Mouse (Mus musculus): ENCODE measurements around the gene Akap4.

Akap4 gene

DNA sequence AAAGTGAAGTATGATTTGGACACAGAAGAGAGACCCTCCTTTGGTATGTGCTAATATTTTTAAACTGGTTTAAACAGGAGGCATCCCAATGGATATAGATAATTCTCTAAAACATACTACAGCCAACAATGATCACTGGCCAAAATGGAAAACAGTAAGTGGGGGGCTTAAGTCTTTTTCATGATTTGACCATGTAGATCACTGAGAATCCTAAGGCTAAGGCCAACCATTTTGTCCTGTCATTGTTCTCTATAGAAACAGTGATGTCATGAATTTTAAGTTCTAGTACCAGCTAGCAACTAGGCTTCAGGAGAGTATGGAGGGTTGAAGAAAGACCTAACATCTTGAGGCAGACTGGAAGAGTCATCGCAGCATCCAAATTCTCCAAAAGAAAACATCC is at the start of gene Akap4:
Gene Akap4, plus strand, starts transcription at position 301 of the 400 bp plus-strand sequence.
- DNase-seq = no peak

GRCm38 (mm10) chrX:7041519-7041918 is 25.8 kb upstream of the Akap4 start, which contains the start of gene Ccnb3:
Ccnb3 (minus strand) TSS chrX:7041619.
- no peak for DNase-seq

- DNase-seq = no peak
Observed at GRCm38 (mm10) chrX:7057056-7057455, 10.3 kb upstream of the Akap4 start.

DNA sequence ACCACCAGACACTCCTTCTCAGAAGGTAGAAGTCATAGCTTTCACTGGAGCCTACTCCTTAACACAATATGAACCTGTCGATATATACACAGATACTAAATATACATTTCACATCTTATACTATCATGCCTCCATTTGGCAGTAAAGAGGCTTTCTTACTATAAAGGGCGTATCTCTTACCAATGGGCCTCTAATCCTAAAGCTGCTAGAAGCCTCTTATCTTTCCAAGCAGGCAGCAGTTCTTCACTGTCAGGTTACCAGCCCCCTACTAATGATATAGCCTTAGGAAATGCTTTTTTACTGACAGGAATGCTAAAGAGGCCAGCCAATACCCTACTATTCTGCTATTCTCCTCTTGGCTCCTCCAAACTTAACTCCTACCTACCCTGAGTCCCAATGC is 9.7 kb upstream of the Akap4 start:
- no peak for DNase-seq

- DNase-seq = no peak
Observed at GRCm38 (mm10) chrX:7064109-7064508, 3.2 kb upstream of the Akap4 start.

- no peak for DNase-seq
Observed at GRCm38 (mm10) chrX:7068002-7068401, 683 bp downstream of the Akap4 start.

GRCm38 (mm10) chrX:7079820-7080429 is 12.6 kb downstream of the Akap4 start:
- DNase-seq = no peak

- no peak for DNase-seq
Observed at GRCm38 (mm10) chrX:7085878-7086277, 18.6 kb downstream of the Akap4 start.

DNA sequence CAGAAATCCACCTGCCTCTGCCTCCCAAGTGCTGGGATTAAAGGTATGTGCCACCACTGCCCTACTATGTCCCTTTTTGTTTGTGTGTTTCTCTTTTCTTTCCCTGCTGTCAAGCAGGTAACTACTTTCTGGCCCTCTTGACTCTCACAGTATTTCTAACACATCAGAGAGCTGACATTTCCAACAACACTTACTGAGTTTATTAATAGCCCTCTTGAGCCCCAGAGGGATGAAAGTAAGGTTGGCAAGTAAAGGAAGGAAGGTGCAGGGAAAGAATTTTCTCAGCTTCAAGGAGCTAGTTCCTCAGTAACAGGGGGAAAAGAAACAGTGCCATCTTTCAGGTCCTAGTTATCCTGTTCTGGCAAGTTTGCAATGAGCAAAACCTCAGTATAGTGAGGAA is 23.0 kb downstream of the Akap4 start:
- no peak for DNase-seq

- no peak for DNase-seq
Observed at GRCm38 (mm10) chrX:7102280-7102679, 35.0 kb downstream of the Akap4 start.

- DNase-seq = no peak
Observed at GRCm38 (mm10) chrX:7114885-7115284, 47.6 kb downstream of the Akap4 start.

DNA sequence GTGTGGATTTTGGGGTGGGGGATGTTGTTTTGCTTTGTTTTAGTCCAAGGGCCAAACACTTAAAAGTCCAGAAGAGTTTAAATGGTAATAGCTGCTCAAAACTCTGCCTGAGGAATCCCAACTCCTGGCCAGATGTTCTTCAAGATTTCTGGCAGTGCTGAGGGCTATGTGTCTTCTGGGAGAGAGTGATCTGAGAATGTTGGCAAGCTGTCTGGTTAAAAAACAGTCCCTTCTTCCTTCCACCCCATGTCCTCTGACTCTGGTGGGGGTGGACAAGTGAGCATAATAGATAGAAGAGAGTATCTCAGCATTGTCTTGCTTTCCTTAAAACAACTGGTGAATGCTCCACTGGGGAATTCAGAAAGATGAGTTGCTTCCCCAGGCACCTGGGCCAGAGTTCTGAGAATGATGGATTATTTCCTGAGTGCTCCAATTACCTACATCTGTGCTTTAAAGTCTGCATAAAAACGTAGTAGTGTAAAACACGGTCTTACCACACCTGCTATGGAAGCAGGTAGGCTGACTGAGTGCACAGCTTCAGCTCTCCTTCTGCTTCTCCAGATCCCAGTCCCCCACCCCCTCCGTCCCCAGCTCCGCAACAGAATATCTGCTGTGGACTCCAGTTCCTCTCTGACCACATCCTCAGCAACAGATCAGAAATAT is 54.4 kb downstream of the Akap4 start:
- no peak for DNase-seq

Measured in right cerebral cortex, postnatal 4 days (tissue).